Mouse (Mus musculus): ENCODE data around the gene St14. TPM values are rescaled to one million over a fixed set of nuclear protein-coding genes. Genes with fewer than 3 reads are reported as not detected.
A peak's percentile ranks its signal among the peaks of the same experiment; 100 is the strongest.

Gene St14
- polyA plus RNA-seq, 1 experiment from 2014 or later = 2.1 TPM

DNA sequence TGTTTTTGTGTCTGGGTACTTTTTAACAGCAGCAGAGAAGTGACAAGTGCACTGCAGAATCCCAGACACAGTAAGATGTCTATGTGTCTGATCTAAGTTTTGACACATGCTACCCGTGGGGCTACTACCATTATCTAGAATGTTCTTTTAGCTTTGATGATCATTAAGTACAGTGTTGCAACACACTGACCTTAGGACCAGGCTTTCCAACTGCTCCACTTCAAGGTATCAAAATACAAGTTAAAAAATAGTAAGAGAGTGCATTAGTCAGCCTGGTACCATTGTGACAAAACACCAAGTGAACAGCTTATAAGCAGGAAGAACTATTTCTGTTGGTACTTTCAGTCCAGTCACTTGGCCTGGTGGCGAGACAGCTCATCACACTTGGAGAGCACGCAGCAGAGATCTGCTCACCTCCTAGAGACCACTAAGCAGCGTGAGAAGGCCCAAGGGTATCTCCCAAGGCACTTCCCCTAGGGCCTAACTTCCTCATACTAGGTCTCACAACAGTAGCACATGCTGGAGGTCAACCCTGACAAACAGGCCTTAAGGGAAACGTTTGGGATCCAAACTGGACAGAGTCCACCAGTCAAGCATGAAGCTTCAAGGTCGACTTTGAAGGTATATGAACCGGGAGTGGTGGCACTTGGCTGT lies 13.7 kb upstream of the St14 start:
- Histone ChIP-seq H3K27ac (no peak overlapping the region), H3K79me2 (ENCODE audit: inconsistent target) (no peaks in the 10 kb centered on the region), H3K36me3 (ENCODE audit: inconsistent target) (peaks cover 20% of the 10 kb centered on the region), H3K4me3 (ENCODE audit: inconsistent target) (no peak overlapping the region)
- 46% methylated on average over 7 of the region's 7 CpGs for WGBS (ENCODE audit: missing documents)

DNA sequence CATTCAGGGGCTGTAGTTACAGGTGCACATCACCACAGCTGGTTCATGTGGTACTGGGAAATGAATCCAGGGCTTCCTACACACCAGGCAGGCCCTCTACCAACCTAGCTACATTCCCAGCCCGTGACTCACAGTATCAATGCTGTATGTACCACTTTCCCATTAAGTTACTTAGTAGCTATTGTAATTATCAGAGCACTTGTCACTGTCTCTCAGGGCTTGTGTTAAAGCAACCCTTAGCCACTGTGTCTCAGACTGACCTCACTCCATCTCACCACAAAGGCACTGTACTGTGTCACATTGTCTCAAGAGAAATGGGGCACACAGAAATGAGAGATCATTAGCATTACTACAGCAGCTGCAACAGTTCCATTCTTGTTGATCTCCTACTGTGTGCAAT lies 11.3 kb upstream of the St14 start:
- H3K36me3 ChIP-seq (ENCODE audit: inconsistent target) = no peaks in the 10 kb centered on the region
- no peak overlapping the region for H3K4me3 ChIP-seq (ENCODE audit: inconsistent target)
- 100% methylated on average over 1 of the region's 1 CpGs for WGBS (ENCODE audit: missing documents)
- H3K79me2 ChIP-seq (ENCODE audit: inconsistent target) = no peaks in the 10 kb centered on the region
- no peak overlapping the region for H3K27ac ChIP-seq

DNA sequence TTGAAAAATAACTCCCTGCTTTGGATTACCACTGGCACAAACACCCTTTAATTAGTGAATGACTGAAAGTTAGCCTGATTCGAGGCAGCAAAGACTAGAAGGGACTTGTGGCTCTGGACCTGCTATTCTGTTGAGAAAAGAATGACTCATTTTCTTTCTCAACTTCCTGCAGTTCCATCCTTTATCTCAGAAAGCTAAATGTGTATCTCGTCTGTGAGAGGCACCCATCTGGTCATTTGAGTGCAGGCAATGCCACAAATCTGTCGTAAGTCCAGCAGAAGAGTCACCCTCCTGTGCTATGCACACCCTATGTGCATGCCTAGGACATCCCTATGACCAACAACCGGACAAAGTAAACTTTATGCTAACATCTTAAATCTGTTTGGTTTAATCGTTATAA lies 1.5 kb upstream of the St14 start:
- Histone ChIP-seq H3K4me3 (ENCODE audit: inconsistent target) (no peak overlapping the region), H3K36me3 (ENCODE audit: inconsistent target) (no peaks in the 10 kb centered on the region), H3K79me2 (ENCODE audit: inconsistent target) (no peaks in the 10 kb centered on the region), H3K27ac (no peak overlapping the region)
- 37% methylated on average over 4 of the region's 5 CpGs for WGBS (ENCODE audit: missing documents)

DNA sequence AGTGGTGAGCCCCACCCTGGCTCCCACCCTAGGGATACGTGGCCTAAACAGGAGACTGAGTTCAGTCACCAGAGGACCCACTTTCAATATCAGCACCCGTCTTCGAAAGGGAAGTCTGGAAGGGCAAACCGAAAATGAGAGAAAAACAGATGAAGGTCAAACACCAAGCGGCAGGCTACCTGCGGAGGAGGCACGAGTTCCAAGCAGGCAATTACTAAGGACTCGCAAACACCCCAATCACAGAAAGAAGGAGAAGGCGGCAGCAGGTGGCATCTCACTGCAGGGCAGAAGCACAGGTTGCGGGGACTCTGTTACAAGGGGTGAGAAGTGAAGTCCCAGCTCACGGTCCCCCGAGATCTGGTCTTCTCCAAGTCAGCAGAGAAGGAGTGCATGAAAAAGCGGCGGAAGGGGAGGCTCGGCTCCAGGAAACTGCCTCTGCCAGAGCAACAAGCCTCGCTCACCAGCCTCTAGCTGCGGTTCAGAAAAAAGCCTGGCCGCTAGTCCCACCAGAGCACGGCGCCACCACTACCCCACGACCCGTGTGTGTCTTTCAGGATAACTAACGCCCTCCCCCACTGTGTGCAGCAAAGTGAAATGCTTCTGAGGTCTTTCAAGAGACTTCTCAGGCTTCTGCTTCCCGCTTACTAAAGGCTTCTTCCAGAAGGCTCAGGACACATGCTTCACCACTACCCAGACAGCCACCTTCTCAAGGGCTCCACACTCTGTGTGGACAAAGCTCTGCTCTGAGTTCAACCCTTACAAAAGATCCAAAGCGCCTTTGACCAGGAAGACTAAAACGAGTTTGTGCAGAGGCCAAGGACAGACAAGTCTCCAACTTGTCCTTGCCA lies 1.1 kb downstream of the St14 start:
- WGBS (ENCODE audit: missing documents) = 2% methylated on average over 26 of the region's 26 CpGs
- no peaks in the 10 kb centered on the region for H3K79me2 ChIP-seq (ENCODE audit: inconsistent target)
- H3K4me3 ChIP-seq (ENCODE audit: inconsistent target) = peak overlapping the region; percentile 57
- H3K27ac ChIP-seq = peak overlapping the region; percentile 19
- no peaks in the 10 kb centered on the region for H3K36me3 ChIP-seq (ENCODE audit: inconsistent target)

DNA sequence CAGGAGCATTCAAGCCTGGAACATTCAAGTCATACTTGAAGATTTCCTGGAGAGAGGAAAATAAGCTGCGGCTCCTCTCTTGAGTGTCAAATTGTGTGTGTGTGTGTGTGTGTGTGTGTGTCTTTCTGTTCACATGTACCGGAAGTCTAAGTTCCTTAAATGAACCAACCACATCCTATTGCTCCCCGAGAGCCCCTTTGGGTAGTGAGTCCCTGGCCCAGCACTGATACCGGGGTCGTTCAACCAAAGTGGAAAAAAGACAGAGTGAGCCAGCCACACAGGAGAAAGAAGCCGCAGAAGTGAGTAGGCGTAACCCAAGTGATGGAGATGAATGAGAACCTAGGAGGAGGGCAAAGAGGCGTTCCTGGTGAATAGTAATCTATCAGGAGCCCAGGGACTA lies 1.7 kb downstream of the St14 start:
- Histone ChIP-seq H3K4me3 (ENCODE audit: inconsistent target) (peak overlapping the region; percentile 57), H3K27ac (0 out of 2 replicates have a peak overlapping the region, but pooled peaks have one; percentile 19)

DNA sequence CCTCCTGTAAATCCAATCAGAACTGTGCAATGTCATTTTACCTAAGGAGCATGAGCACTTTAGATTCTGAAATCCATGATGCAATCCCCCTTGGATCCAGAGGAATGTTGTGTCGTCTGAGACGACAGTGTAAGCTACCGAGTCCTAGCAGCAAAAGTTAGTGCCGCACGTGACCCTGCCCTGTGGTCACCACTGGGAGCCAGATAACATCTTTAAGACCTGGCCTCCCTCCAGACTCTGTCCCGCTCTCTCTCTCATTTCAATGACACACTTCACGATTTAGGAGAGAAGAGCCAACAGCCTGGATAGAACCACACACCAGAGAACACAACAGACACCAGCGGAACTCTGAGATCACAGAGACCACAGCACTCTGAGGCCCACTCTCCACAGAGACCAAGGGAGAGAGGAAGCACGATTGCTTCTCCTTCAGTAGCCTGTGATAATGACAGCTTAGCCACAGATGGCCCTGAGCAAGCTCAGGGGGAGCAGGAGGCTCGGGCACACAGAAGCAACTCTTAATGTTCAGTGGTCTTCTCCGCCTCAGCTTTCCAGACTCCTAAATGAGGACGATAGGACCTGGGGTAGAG lies 3.7 kb downstream of the St14 start:
- Histone ChIP-seq H3K27ac (no peak overlapping the region), H3K4me3 (ENCODE audit: inconsistent target) (no peak overlapping the region), H3K36me3 (ENCODE audit: inconsistent target) (no peaks in the 10 kb centered on the region), H3K79me2 (ENCODE audit: inconsistent target) (no peaks in the 10 kb centered on the region)
- WGBS (ENCODE audit: missing documents) = 38% methylated on average over 10 of the region's 12 CpGs

More for the DNA sequence above, 1.7 kb downstream of the St14 start:
- WGBS (ENCODE audit: missing documents) = 5% methylated on average over 8 of the region's 8 CpGs
- Histone ChIP-seq H3K79me2 (ENCODE audit: inconsistent target) (no peaks in the 10 kb centered on the region), H3K36me3 (ENCODE audit: inconsistent target) (no peaks in the 10 kb centered on the region)

DNA sequence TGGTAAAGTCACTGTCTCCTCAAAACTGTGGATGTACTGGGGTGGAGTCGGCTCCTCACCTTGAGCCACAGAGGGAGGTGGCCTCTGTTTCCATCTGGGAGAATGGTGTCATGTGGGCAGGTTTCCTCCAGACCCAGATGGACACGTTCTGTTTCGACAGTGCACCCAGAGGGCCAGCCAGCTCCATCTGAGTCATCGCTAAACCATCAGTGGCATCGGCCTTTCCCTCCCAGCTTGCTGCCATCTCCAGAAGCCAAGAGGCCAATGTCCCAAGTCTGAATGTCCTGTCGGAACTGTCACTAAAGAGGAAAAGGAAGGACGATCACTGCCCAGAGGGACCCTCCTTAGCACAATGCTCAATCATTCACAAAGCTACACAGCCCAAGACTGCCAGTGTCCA lies 5.6 kb downstream of the St14 start:
- Histone ChIP-seq H3K27ac (no peak overlapping the region), H3K79me2 (ENCODE audit: inconsistent target) (no peaks in the 10 kb centered on the region), H3K4me3 (ENCODE audit: inconsistent target) (no peak overlapping the region), H3K36me3 (ENCODE audit: inconsistent target) (no peaks in the 10 kb centered on the region)
- 92% methylated on average over 7 of the region's 7 CpGs for WGBS (ENCODE audit: missing documents)

DNA sequence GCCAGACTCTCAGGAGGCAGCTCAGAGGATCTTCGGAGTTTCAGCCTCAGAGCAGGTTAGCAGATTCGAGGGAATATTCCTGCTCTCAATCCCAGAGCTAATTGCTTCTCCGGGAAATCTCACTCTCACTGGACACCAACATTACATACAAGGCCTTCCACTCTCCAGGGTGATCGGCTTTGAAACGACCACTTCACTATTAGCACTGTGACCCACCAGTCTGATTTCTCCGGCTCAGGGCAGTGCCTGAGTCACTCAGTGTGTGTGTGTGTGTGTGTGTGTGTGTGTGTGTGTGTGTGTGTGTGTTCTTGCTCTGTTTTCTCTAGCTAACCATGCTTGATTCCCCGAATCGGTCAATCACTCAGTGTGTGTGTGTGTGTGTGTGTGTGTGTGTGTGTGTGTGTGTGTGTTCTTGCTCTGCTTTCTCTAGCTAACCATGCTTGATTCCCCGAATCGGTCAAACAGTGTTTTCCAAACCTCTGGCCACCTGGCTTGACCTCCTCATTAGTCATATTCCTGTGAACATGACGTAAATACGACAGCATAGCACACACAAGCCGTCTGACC lies 9.1 kb downstream of the St14 start:
- Histone ChIP-seq H3K36me3 (ENCODE audit: inconsistent target) (no peaks in the 10 kb centered on the region), H3K27ac (no peak overlapping the region), H3K4me3 (ENCODE audit: inconsistent target) (no peak overlapping the region), H3K79me2 (ENCODE audit: inconsistent target) (no peaks in the 10 kb centered on the region)
- WGBS (ENCODE audit: missing documents) = 91% methylated on average over 11 of the region's 13 CpGs

DNA sequence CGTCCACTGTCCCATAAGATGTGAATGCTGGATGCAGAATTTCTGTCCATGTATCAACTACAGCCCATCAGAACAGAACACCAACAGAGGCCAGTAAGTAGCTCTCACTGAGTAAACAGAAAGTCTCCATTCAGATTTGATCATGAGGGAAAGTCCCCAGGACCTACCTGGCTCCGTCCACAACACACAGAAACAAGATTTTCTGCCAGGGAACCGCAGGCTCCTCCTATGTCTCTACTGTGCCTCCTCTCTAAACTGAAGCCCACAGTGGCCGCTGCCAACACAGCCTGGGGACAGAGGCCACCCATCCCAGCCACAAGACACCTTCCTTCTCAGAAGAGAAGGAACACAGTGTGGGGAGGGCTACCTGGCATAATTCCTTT lies 11.1 kb downstream of the St14 start:
- no peaks in the 10 kb centered on the region for H3K79me2 ChIP-seq (ENCODE audit: inconsistent target)
- no peak overlapping the region for H3K27ac ChIP-seq
- no peaks in the 10 kb centered on the region for H3K36me3 ChIP-seq (ENCODE audit: inconsistent target)
- no peak overlapping the region for H3K4me3 ChIP-seq (ENCODE audit: inconsistent target)
- WGBS (ENCODE audit: missing documents) = 71% methylated on average over 4 of the region's 4 CpGs

DNA sequence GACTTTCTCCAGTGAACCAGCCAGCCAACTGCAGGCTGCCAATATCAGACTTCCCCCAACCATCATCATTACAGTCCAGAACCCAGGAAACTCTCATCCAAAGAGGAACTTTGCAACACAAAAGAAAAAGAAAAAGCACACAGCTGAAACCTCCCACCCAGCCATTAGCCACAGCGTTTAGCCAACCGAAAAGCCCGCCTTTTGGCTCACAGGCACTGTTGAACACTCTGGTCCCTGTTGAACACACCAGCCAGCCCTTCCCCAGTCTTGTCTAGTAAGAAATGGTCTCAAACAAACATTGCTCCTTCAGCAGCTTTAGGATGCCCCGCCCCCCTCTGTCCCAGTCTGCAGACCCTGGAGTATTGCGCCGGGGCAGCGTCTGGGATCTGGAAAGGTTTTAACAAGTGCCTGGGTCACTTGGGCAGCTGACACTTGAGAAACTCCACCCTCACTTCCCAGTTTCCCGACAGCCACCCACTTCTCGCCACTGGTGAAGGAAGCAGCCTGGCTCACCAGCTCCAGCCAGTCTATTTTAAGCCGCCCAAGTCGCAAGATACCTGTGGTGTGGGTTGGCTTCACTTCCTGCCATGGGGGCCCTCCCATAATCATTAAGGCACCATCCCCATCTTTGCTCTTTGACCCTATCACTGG lies 11.6 kb downstream of the St14 start:
- 68% methylated on average over 11 of the region's 11 CpGs for WGBS (ENCODE audit: missing documents)
- Histone ChIP-seq H3K36me3 (ENCODE audit: inconsistent target) (no peaks in the 10 kb centered on the region), H3K27ac (no peak overlapping the region), H3K79me2 (ENCODE audit: inconsistent target) (no peaks in the 10 kb centered on the region), H3K4me3 (ENCODE audit: inconsistent target) (no peak overlapping the region)

DNA sequence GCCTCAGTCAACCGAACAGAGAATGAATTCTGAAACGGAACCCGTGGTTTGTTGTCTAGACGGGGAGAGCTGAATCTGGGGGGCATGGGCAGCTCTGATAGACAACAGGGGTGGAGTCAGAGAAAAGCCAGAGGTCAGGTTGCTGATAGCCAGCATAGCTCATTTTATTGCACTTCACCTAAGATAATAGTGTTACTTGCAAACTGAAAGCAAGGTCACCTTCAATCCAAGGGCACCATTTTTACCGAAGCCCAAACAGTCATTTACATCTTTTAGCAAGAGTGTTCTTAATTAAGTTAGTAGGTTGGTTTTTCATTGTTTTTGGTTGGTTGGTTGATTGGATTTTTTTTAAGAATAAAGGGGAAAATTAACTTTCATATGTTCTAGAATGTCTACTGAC lies 12.2 kb downstream of the St14 start:
- Histone ChIP-seq H3K36me3 (ENCODE audit: inconsistent target) (no peaks in the 10 kb centered on the region), H3K4me3 (ENCODE audit: inconsistent target) (no peak overlapping the region), H3K27ac (no peak overlapping the region), H3K79me2 (ENCODE audit: inconsistent target) (no peaks in the 10 kb centered on the region)
- 78% methylated on average over 5 of the region's 5 CpGs for WGBS (ENCODE audit: missing documents)

DNA sequence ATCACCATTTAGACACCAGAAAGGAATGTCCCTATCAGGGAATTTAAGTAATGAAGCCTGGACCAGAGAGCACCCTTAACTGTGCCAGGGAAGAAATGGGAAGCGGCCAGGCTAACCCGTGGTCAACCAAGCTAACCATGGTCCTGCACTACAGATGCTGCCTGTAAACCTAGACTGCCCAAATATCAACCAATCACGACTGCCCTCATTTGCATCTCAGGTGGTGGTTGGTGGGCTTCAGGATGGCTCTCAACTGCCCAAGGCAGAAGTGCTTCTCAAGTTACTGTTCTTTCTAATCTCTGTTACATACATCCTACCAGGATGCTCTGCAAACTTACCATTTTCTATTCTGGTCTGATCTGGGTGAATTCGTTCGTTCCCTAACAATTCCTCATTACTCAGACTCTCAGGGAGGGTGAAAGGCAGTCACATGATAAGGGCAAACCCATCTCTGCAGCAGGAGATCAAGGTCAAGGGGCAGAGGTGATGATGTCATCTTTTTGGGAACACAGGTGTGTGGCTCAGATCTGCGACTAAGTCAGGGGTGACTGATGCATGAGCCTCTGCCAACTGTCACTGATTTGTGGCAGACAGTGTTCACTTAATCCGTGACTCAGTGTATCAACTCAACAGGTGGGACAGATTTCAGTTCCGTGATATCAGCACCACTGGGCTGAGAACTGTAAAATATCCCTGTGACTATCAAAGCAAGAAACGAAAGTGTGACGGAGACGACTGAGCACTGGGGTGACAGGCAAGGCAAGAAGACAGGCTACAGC lies 12.9 kb downstream of the St14 start:
- 73% methylated on average over 11 of the region's 11 CpGs for WGBS (ENCODE audit: missing documents)
- Histone ChIP-seq H3K4me3 (ENCODE audit: inconsistent target) (no peak overlapping the region), H3K36me3 (ENCODE audit: inconsistent target) (no peaks in the 10 kb centered on the region), H3K79me2 (ENCODE audit: inconsistent target) (no peaks in the 10 kb centered on the region), H3K27ac (no peak overlapping the region)

DNA sequence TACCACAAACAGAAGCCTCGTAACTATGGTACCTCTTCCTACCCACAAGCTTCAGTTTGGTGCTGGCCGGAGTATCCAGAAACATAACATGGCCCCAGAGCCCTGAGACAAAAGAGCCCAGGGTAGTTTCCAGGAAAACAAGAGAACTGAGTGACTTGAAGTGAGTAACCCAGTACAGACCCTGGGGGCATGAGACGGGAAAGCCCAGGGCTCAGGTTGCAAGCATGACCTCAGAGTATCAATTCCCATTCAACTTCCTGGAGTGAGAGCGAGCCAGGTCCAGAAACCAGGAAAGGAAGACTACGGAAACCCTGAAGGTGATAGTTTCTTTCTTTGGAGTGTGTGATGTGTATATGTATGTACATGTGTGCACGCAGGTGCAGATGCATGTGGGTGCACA lies 14.2 kb downstream of the St14 start:
- WGBS (ENCODE audit: missing documents) = 93% methylated on average over 6 of the region's 6 CpGs
- Histone ChIP-seq H3K4me3 (ENCODE audit: inconsistent target) (no peak overlapping the region), H3K36me3 (ENCODE audit: inconsistent target) (no peaks in the 10 kb centered on the region), H3K27ac (no peak overlapping the region), H3K79me2 (ENCODE audit: inconsistent target) (no peaks in the 10 kb centered on the region)

DNA sequence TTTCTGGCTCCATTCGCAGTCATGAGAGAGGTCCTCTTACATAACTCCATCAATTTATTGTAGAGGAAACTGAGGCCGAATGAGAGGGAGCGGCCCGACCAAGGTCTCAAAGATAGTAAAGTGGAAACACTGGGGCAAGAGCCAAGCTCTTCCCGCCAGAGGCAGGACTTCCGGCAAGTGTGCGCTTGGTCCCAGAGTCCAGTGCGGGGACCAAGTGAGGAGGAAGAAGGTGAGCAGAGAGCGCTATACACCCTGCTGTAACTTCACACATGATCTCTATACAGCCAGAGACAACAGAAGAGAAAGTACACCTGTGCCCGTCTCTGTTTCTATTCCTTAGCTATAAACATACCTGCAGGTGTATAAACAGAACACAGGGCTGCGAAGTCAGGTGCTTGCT lies 14.6 kb downstream of the St14 start:
- H3K4me3 ChIP-seq (ENCODE audit: inconsistent target) = no peak overlapping the region
- no peaks in the 10 kb centered on the region for H3K79me2 ChIP-seq (ENCODE audit: inconsistent target)
- 95% methylated on average over 11 of the region's 11 CpGs for WGBS (ENCODE audit: missing documents)
- H3K27ac ChIP-seq = no peak overlapping the region
- no peaks in the 10 kb centered on the region for H3K36me3 ChIP-seq (ENCODE audit: inconsistent target)
